Mouse (Mus musculus): ENCODE results near the gene Aagab.
A peak's percentile ranks its signal among the peaks of the same experiment; 100 is the strongest.

Gene Aagab

DNA sequence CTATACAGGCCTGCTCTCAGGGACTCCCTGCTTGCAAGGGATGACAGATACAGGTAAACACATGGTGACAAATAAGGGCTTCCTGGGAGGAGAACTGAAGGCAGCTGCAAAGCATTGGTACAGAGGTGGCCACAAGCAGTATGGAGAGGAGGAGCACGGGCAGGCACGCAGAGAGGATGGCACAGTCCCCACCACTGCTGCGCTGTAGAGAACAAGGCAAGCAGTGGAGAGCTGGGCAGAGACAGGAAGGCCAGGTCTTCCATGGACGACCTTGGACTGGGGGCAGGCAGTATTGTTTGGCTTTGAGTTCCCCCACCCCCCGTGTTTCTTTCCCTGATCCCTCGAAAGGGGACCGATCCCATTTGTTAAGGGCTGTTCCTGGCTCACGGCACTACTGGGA, 42.6 kb downstream of the Aagab start:
- no peak overlapping the region for H3K4me3 ChIP-seq (replicated peaks; ENCODE audit: low read length)
- no peak for TF ChIP-seq POU5F1 (IDR thresholded peaks at IDR 0.05; ENCODE audit: borderline replicate concordance, low read length)
- no peak for TF ChIP-seq CTCF (conservative IDR thresholded peaks at IDR 0.05; ENCODE audit: low read length)
- TF ChIP-seq NANOG (IDR thresholded peaks at IDR 0.05; ENCODE audit: borderline replicate concordance, low read length), result no peak
- H3K27me3 ChIP-seq (ENCODE audit: insufficient read depth, low read length), result no peaks in the 10 kb centered on the region
- H3K36me3 ChIP-seq (ENCODE audit: insufficient read depth, low read length), result peaks cover 65% of the 10 kb centered on the region
- peaks cover 7% of the 10 kb centered on the region; the same call in 1 of the 2 replicates for H3K4me1 ChIP-seq (replicated peaks; ENCODE audit: low read depth, low read length)
- no peaks in the 10 kb centered on the region for H3K9me3 ChIP-seq (ENCODE audit: low read length)

DNA sequence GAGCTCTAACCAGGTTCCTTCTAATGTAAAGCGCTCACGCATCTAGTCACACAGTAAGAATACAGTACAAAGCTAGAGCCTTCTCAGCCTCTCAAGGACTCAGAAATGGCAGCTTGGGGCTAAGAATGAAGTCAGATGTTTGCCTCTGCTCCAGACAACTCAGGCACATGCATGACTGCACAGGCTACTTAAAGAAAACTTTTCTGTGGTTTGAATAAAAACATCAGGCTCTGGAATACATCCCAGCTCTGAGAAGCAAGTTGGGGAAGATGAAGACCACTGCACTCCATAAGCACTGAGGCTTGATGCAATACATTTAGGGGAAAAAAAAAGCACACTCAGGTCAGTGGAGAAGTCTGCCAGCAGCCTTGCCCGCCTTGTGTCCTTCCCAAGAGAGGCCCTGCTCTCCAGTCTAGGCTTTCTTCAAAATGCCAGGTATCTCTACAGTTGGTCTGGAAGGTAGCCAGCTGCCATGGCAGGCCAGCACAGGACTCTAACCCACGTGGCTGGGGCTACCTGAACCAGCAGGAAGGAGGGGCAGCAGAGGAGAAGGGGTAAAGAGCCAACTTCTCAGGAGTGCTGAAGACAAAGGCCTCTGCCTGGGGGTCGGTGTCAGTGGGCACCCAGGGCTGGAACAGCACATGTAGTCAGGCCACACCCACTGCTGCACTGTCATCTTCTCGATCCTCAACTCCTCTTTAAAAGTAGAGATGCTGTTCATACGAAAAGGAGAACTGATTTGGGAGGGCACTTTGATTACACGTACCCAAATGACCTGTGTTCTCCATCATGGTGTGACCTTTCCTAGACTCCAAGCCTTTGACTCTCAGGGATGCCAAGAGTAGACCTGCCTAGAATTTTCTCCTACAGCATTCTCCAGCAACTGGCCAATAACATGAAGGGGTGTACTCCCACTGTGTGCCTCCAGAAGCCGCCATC, 45.4 kb downstream of the Aagab start:
- peaks cover 52% of the 10 kb centered on the region for H3K36me3 ChIP-seq (ENCODE audit: insufficient read depth, low read length)
- H3K9me3 ChIP-seq (ENCODE audit: low read length), result no peaks in the 10 kb centered on the region
- no peaks in the 10 kb centered on the region for H3K27me3 ChIP-seq (ENCODE audit: insufficient read depth, low read length)
- no peak for TF ChIP-seq POU5F1 (IDR thresholded peaks at IDR 0.05; ENCODE audit: borderline replicate concordance, low read length)
- no peak for TF ChIP-seq NANOG (IDR thresholded peaks at IDR 0.05; ENCODE audit: borderline replicate concordance, low read length)
- no peak for TF ChIP-seq CTCF (conservative IDR thresholded peaks at IDR 0.05; ENCODE audit: low read length)
- H3K4me1 ChIP-seq (replicated peaks; ENCODE audit: low read depth, low read length), result peaks cover 20% of the 10 kb centered on the region
- H3K4me3 ChIP-seq (replicated peaks; ENCODE audit: low read length), result no peak overlapping the region

DNA sequence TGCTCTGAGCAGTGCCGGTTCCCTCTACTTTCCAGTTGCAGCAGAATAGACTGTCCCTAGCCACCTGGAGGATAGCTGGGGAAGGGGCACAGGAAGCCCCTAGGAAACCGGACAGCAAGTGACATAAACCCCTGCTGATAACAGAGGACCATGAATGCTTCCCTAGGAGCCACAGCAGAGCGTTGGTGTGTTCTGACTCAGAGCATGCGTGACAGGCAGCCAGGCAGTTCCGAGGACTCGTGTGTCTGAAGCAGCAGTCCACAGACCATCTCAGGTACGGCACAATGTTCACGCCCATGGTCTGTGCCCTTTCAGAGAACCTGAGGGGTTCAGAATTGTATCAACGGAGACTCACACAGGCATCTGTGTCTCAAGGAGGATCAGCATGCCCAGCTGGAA, 46.1 kb downstream of the Aagab start:
- Histone ChIP-seq H3K9me3 (ENCODE audit: low read length) (no peaks in the 10 kb centered on the region), H3K4me3 (replicated peaks; ENCODE audit: low read length) (no peak overlapping the region), H3K4me1 (replicated peaks; ENCODE audit: low read depth, low read length) (peaks cover 24% of the 10 kb centered on the region), H3K36me3 (ENCODE audit: insufficient read depth, low read length) (peaks cover 48% of the 10 kb centered on the region), H3K27me3 (ENCODE audit: insufficient read depth, low read length) (no peaks in the 10 kb centered on the region)
- TF ChIP-seq POU5F1 (IDR thresholded peaks at IDR 0.05; ENCODE audit: borderline replicate concordance, low read length) (no peak), NANOG (IDR thresholded peaks at IDR 0.05; ENCODE audit: borderline replicate concordance, low read length) (no peak), CTCF (conservative IDR thresholded peaks at IDR 0.05; ENCODE audit: low read length) (no peak)

DNA sequence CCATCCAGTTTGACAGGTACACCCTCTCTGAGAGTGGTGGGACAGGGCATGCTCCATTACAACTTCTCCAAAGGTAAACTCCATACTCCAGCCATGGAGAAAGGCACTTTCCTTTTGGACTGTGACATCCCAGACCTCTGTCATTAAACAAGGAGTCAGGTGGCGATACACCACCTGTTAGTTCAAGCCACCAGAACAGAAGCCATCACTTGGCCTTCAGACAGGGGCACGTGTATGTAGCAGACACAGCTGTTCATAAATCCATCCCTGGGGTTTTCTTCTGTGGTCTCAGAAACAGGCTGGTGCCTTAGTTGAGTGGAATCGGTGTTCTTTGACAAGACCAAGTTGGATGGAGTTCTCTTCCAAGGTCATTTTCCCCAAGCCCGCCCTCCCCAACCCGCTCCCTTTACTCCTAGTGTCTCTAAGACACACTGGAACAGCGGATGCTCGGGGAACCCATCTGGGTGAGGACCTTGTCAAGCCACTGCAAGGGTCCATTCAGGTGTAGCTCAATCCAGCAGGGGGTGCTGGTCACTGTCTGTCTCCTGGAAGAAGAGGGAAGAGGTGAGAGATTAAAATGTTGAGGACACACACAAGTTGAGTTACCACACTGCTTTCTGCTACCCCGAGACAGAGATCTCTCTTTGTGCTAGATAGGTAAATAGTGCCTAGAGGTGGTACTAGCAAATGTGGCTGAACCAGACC, 47.5 kb downstream of the Aagab start:
- H3K4me3 ChIP-seq (replicated peaks; ENCODE audit: low read length), result no peak overlapping the region
- peaks cover 42% of the 10 kb centered on the region for H3K36me3 ChIP-seq (ENCODE audit: insufficient read depth, low read length)
- H3K9me3 ChIP-seq (ENCODE audit: low read length), result no peaks in the 10 kb centered on the region
- H3K4me1 ChIP-seq (replicated peaks; ENCODE audit: low read depth, low read length), result peaks cover 28% of the 10 kb centered on the region
- TF ChIP-seq NANOG (IDR thresholded peaks at IDR 0.05; ENCODE audit: borderline replicate concordance, low read length) (no peak), POU5F1 (IDR thresholded peaks at IDR 0.05; ENCODE audit: borderline replicate concordance, low read length) (no peak), CTCF (conservative IDR thresholded peaks at IDR 0.05; ENCODE audit: low read length) (no peak)
- no peaks in the 10 kb centered on the region for H3K27me3 ChIP-seq (ENCODE audit: insufficient read depth, low read length)

DNA sequence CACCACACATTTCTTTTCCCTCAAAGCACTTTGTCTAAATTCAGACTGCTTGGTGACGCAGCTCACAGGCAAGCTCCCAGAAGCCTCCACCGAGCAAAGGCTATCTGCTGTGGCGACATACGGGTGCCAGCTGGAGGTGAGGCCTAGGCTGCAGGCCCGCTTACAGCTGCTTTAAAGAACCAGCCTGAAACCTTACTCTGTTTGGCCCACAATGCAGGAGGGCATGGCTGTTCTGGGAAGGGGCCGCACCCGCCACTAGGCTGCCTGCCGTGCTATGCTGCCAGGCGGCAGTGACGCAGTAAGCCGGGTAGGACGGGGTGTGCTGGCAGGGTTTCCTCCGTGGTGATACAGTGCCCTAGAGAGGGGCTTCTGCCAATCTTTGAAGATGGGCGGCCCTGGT, 48.4 kb downstream of the Aagab start:
- Histone ChIP-seq H3K36me3 (ENCODE audit: insufficient read depth, low read length) (peaks cover 46% of the 10 kb centered on the region), H3K4me3 (replicated peaks; ENCODE audit: low read length) (peak overlapping the region; percentile 67), H3K27me3 (ENCODE audit: insufficient read depth, low read length) (no peaks in the 10 kb centered on the region), H3K9me3 (ENCODE audit: low read length) (no peaks in the 10 kb centered on the region), H3K4me1 (replicated peaks; ENCODE audit: low read depth, low read length) (peaks cover 24% of the 10 kb centered on the region)
- TF ChIP-seq POU5F1 (IDR thresholded peaks at IDR 0.05; ENCODE audit: borderline replicate concordance, low read length) (no peak), CTCF (conservative IDR thresholded peaks at IDR 0.05; ENCODE audit: low read length) (no peak), NANOG (IDR thresholded peaks at IDR 0.05; ENCODE audit: borderline replicate concordance, low read length) (no peak)

DNA sequence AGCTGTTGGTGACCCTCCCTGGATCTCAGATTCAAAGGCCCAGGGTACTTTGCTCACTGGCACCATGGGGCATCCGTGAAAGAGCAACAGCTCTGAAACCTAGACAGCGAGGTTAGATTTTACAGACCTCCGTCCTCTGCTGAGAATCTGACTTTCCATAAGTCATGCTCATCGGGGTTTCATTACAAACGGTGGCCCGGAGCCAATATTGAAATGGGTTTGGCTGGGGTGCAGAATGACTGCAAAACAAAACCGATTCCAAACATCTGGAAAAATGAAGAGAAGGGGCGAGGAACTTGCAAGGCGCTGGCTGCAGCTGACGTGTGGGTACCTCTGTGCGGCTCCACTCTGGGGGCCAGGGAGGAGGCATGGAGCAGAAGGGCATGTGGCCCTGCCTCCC, 49.1 kb downstream of the Aagab start:
- TF ChIP-seq POU5F1 (IDR thresholded peaks at IDR 0.05; ENCODE audit: borderline replicate concordance, low read length), result no peak
- TF ChIP-seq NANOG (IDR thresholded peaks at IDR 0.05; ENCODE audit: borderline replicate concordance, low read length), result no peak
- TF ChIP-seq CTCF (conservative IDR thresholded peaks at IDR 0.05; ENCODE audit: low read length), result no peak
- no peaks in the 10 kb centered on the region for H3K9me3 ChIP-seq (ENCODE audit: low read length)
- peaks cover 24% of the 10 kb centered on the region for H3K4me1 ChIP-seq (replicated peaks; ENCODE audit: low read depth, low read length)
- H3K27me3 ChIP-seq (ENCODE audit: insufficient read depth, low read length), result no peaks in the 10 kb centered on the region
- H3K4me3 ChIP-seq (replicated peaks; ENCODE audit: low read length), result 0 out of 2 replicates have a peak overlapping the region, but pooled peaks have one; percentile 67
- peaks cover 46% of the 10 kb centered on the region for H3K36me3 ChIP-seq (ENCODE audit: insufficient read depth, low read length)

DNA sequence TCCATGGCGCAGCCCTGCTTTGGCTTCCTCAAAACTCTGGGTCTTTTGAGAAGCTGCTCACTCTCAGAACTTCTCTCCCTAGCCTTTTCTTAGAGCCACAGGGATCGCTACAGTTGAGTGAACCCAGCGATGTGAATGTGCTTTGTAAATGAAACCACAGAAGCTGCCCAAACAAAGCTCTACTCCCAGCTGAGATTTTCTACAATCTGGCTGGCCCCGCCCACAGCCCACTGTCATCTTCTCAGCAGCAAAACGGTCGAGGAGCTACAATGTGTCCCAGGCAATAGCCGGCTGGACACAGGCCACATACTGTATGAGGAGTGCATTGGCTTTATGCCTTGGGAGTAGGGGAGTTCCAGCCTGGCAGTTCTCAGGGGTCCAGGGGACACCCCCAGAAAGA, 51.2 kb downstream of the Aagab start:
- Histone ChIP-seq H3K4me3 (replicated peaks; ENCODE audit: low read length) (no peak overlapping the region), H3K9me3 (ENCODE audit: low read length) (no peaks in the 10 kb centered on the region), H3K27me3 (ENCODE audit: insufficient read depth, low read length) (no peaks in the 10 kb centered on the region), H3K4me1 (replicated peaks; ENCODE audit: low read depth, low read length) (peaks cover 22% of the 10 kb centered on the region), H3K36me3 (ENCODE audit: insufficient read depth, low read length) (peaks cover 40% of the 10 kb centered on the region)
- TF ChIP-seq NANOG (IDR thresholded peaks at IDR 0.05; ENCODE audit: borderline replicate concordance, low read length), result no peak

DNA sequence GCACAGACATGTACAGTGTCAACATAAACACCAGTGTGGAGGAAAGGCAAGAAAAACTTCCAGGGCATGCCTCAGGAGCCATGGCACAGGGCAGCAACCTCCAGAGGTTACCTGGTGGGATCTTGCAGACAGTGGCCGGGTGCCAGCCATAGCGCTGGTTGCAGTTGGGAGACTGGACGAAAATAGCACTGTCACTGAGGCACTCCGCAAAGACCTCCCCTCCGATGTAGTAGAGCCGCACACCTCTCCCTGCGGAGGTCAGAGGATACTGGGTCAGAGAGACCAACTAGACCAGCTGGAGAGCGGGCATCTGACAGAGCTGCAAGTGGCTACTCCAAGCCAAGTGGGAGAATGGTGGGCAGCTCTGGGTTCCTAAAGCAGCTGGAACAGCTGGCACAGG, 52.1 kb downstream of the Aagab start:
- H3K27me3 ChIP-seq (ENCODE audit: insufficient read depth, low read length), result no peaks in the 10 kb centered on the region
- H3K4me3 ChIP-seq (replicated peaks; ENCODE audit: low read length), result no peak overlapping the region
- TF ChIP-seq NANOG (IDR thresholded peaks at IDR 0.05; ENCODE audit: borderline replicate concordance, low read length), result no peak
- no peak for TF ChIP-seq POU5F1 (IDR thresholded peaks at IDR 0.05; ENCODE audit: borderline replicate concordance, low read length)
- TF ChIP-seq CTCF (conservative IDR thresholded peaks at IDR 0.05; ENCODE audit: low read length), result no peak
- H3K36me3 ChIP-seq (ENCODE audit: insufficient read depth, low read length), result peaks cover 31% of the 10 kb centered on the region
- no peaks in the 10 kb centered on the region for H3K9me3 ChIP-seq (ENCODE audit: low read length)
- H3K4me1 ChIP-seq (replicated peaks; ENCODE audit: low read depth, low read length), result peaks cover 22% of the 10 kb centered on the region

Data from E14TG2a.4 (cell line).